Mouse (Mus musculus): Measurements from ENCODE around the gene Psap. TPM values are rescaled to one million over a fixed set of nuclear protein-coding genes. Genes with fewer than 3 reads are reported as not detected.

Psap gene
- polyA plus RNA-seq, 1 experiment from 2014 or later = 54.8 TPM

- ATAC-seq (ENCODE audit: insufficient number of reproducible peaks, low FRiP score, low TSS enrichment, low read depth) = no peak
- 56% methylated on average over 16 of the region's 16 CpGs for WGBS
Observed at GRCm38 (mm10) chr10:60257261-60257825, 20.1 kb upstream of the Psap start.

GRCm38 (mm10) chr10:60260557-60261294 is 16.7 kb upstream of the Psap start:
- no peak overlapping the region for H3K4me2 ChIP-seq (ENCODE audit: low read depth, severe bottlenecking)
- no peaks in the 10 kb centered on the region for H3K36me3 ChIP-seq (ENCODE audit: control insufficient read depth, insufficient read depth, low read length)
- H3K4me3 ChIP-seq (ENCODE audit: low read depth, low read length) = no peak overlapping the region
- no peaks in the 10 kb centered on the region for H3K27me3 ChIP-seq (ENCODE audit: control insufficient read depth, insufficient read depth, low read length)
- DNase-seq (ENCODE audit: low spot score) (no peak), ATAC-seq (ENCODE audit: insufficient number of reproducible peaks, low FRiP score, low TSS enrichment, low read depth) (no peak)
- 81% methylated on average over 5 of the region's 5 CpGs for WGBS
- H3K4me1 ChIP-seq (ENCODE audit: control insufficient read depth, insufficient read depth, low read length) = no peaks in the 10 kb centered on the region
- H3K9me3 ChIP-seq (ENCODE audit: control insufficient read depth, low read length) = no peaks in the 10 kb centered on the region
- H3K27ac ChIP-seq (replicated peaks; ENCODE audit: low read depth, low read length) = no peak overlapping the region
- H3K9ac ChIP-seq (ENCODE audit: low read length) = no peak overlapping the region

More at GRCm38 (mm10) chr10:60257261-60257825, 20.1 kb upstream of the Psap start:
- H3K4me3 ChIP-seq (ENCODE audit: low read depth, low read length) = no peak overlapping the region
- no peak overlapping the region for H3K9ac ChIP-seq (ENCODE audit: low read length)
- no peak for DNase-seq (ENCODE audit: low spot score)
- H3K4me2 ChIP-seq (ENCODE audit: low read depth, severe bottlenecking) = no peak overlapping the region
- no peak overlapping the region for H3K27ac ChIP-seq (replicated peaks; ENCODE audit: low read depth, low read length)
- H3K36me3 ChIP-seq (ENCODE audit: control insufficient read depth, insufficient read depth, low read length) = no peaks in the 10 kb centered on the region
- no peaks in the 10 kb centered on the region for H3K4me1 ChIP-seq (ENCODE audit: control insufficient read depth, insufficient read depth, low read length)
- no peaks in the 10 kb centered on the region for H3K27me3 ChIP-seq (ENCODE audit: control insufficient read depth, insufficient read depth, low read length)
- H3K9me3 ChIP-seq (ENCODE audit: control insufficient read depth, low read length) = no peaks in the 10 kb centered on the region

GRCm38 (mm10) chr10:60261530-60261929 is 15.9 kb upstream of the Psap start:
- no peaks in the 10 kb centered on the region for H3K4me1 ChIP-seq (ENCODE audit: control insufficient read depth, insufficient read depth, low read length)
- no peaks in the 10 kb centered on the region for H3K36me3 ChIP-seq (ENCODE audit: control insufficient read depth, insufficient read depth, low read length)
- H3K27me3 ChIP-seq (ENCODE audit: control insufficient read depth, insufficient read depth, low read length) = no peaks in the 10 kb centered on the region
- H3K4me2 ChIP-seq (ENCODE audit: low read depth, severe bottlenecking) = no peak overlapping the region
- no peak overlapping the region for H3K27ac ChIP-seq (replicated peaks; ENCODE audit: low read depth, low read length)
- ATAC-seq (ENCODE audit: insufficient number of reproducible peaks, low FRiP score, low TSS enrichment, low read depth) = no peak
- H3K4me3 ChIP-seq (ENCODE audit: low read depth, low read length) = no peak overlapping the region
- H3K9me3 ChIP-seq (ENCODE audit: control insufficient read depth, low read length) = no peaks in the 10 kb centered on the region
- WGBS = 24% methylated on average over 5 of the region's 5 CpGs
- DNase-seq (ENCODE audit: low spot score) = no peak
- no peak overlapping the region for H3K9ac ChIP-seq (ENCODE audit: low read length)

GRCm38 (mm10) chr10:60262386-60262785 is 15.0 kb upstream of the Psap start:
- Histone ChIP-seq H3K27ac (replicated peaks; ENCODE audit: low read depth, low read length) (no peak overlapping the region), H3K4me3 (ENCODE audit: low read depth, low read length) (no peak overlapping the region), H3K4me1 (ENCODE audit: control insufficient read depth, insufficient read depth, low read length) (no peaks in the 10 kb centered on the region), H3K9me3 (ENCODE audit: control insufficient read depth, low read length) (no peaks in the 10 kb centered on the region), H3K9ac (ENCODE audit: low read length) (no peak overlapping the region; the same call in 1 of the 2 replicates), H3K4me2 (ENCODE audit: low read depth, severe bottlenecking) (no peak overlapping the region), H3K36me3 (ENCODE audit: control insufficient read depth, insufficient read depth, low read length) (no peaks in the 10 kb centered on the region), H3K27me3 (ENCODE audit: control insufficient read depth, insufficient read depth, low read length) (no peaks in the 10 kb centered on the region)
- 77% methylated on average over 3 of the region's 3 CpGs for WGBS
- DNase-seq (ENCODE audit: low spot score) (peak; percentile 43), ATAC-seq (ENCODE audit: insufficient number of reproducible peaks, low FRiP score, low TSS enrichment, low read depth) (no peak)

GRCm38 (mm10) chr10:60263351-60263750 is 14.1 kb upstream of the Psap start:
- Histone ChIP-seq H3K4me3 (ENCODE audit: low read depth, low read length) (no peak overlapping the region), H3K36me3 (ENCODE audit: control insufficient read depth, insufficient read depth, low read length) (no peaks in the 10 kb centered on the region), H3K4me2 (ENCODE audit: low read depth, severe bottlenecking) (no peak overlapping the region), H3K4me1 (ENCODE audit: control insufficient read depth, insufficient read depth, low read length) (no peaks in the 10 kb centered on the region), H3K27ac (replicated peaks; ENCODE audit: low read depth, low read length) (no peak overlapping the region), H3K9me3 (ENCODE audit: control insufficient read depth, low read length) (no peaks in the 10 kb centered on the region), H3K27me3 (ENCODE audit: control insufficient read depth, insufficient read depth, low read length) (no peaks in the 10 kb centered on the region), H3K9ac (ENCODE audit: low read length) (no peak overlapping the region)
- WGBS = 79% methylated on average over 7 of the region's 7 CpGs
- ATAC-seq (ENCODE audit: insufficient number of reproducible peaks, low FRiP score, low TSS enrichment, low read depth) = no peak
- DNase-seq (ENCODE audit: low spot score) = no peak

GRCm38 (mm10) chr10:60265252-60265651 is 12.2 kb upstream of the Psap start:
- no peak overlapping the region for H3K27ac ChIP-seq (replicated peaks; ENCODE audit: low read depth, low read length)
- no peaks in the 10 kb centered on the region for H3K4me1 ChIP-seq (ENCODE audit: control insufficient read depth, insufficient read depth, low read length)
- ATAC-seq (ENCODE audit: insufficient number of reproducible peaks, low FRiP score, low TSS enrichment, low read depth) (no peak), DNase-seq (ENCODE audit: low spot score) (no peak)
- no peak overlapping the region for H3K9ac ChIP-seq (ENCODE audit: low read length)
- H3K9me3 ChIP-seq (ENCODE audit: control insufficient read depth, low read length) = no peaks in the 10 kb centered on the region
- no peaks in the 10 kb centered on the region for H3K36me3 ChIP-seq (ENCODE audit: control insufficient read depth, insufficient read depth, low read length)
- no peak overlapping the region for H3K4me2 ChIP-seq (ENCODE audit: low read depth, severe bottlenecking)
- no peak overlapping the region for H3K4me3 ChIP-seq (ENCODE audit: low read depth, low read length)
- H3K27me3 ChIP-seq (ENCODE audit: control insufficient read depth, insufficient read depth, low read length) = no peaks in the 10 kb centered on the region
- WGBS = 83% methylated on average over 10 of the region's 10 CpGs

GRCm38 (mm10) chr10:60266842-60267401 is 10.5 kb upstream of the Psap start:
- WGBS = 93% methylated on average over 8 of the region's 8 CpGs

GRCm38 (mm10) chr10:60268738-60269137 is 8.7 kb upstream of the Psap start:
- Histone ChIP-seq H3K36me3 (ENCODE audit: control insufficient read depth, insufficient read depth, low read length) (no peaks in the 10 kb centered on the region), H3K9me3 (ENCODE audit: control insufficient read depth, low read length) (no peaks in the 10 kb centered on the region), H3K9ac (ENCODE audit: low read length) (no peak overlapping the region), H3K27me3 (ENCODE audit: control insufficient read depth, insufficient read depth, low read length) (no peaks in the 10 kb centered on the region), H3K27ac (replicated peaks; ENCODE audit: low read depth, low read length) (no peak overlapping the region), H3K4me3 (ENCODE audit: low read depth, low read length) (no peak overlapping the region), H3K4me1 (ENCODE audit: control insufficient read depth, insufficient read depth, low read length) (no peaks in the 10 kb centered on the region), H3K4me2 (ENCODE audit: low read depth, severe bottlenecking) (no peak overlapping the region)
- ATAC-seq (ENCODE audit: insufficient number of reproducible peaks, low FRiP score, low TSS enrichment, low read depth) = no peak
- 92% methylated on average over 10 of the region's 11 CpGs for WGBS
- DNase-seq (ENCODE audit: low spot score) = no peak

More at GRCm38 (mm10) chr10:60266842-60267401, 10.5 kb upstream of the Psap start:
- H3K9me3 ChIP-seq (ENCODE audit: control insufficient read depth, low read length) = no peaks in the 10 kb centered on the region
- no peaks in the 10 kb centered on the region for H3K4me1 ChIP-seq (ENCODE audit: control insufficient read depth, insufficient read depth, low read length)
- no peak for DNase-seq (ENCODE audit: low spot score)
- ATAC-seq (ENCODE audit: insufficient number of reproducible peaks, low FRiP score, low TSS enrichment, low read depth) = no peak
- H3K27me3 ChIP-seq (ENCODE audit: control insufficient read depth, insufficient read depth, low read length) = no peaks in the 10 kb centered on the region
- no peak overlapping the region for H3K4me2 ChIP-seq (ENCODE audit: low read depth, severe bottlenecking)
- H3K27ac ChIP-seq (replicated peaks; ENCODE audit: low read depth, low read length) = no peak overlapping the region
- H3K4me3 ChIP-seq (ENCODE audit: low read depth, low read length) = no peak overlapping the region
- H3K36me3 ChIP-seq (ENCODE audit: control insufficient read depth, insufficient read depth, low read length) = no peaks in the 10 kb centered on the region
- no peak overlapping the region for H3K9ac ChIP-seq (ENCODE audit: low read length)

Measured in limb, embryonic 11.5 days (tissue).